Mouse (Mus musculus) neural tube, embryonic 15.5 days (tissue): ENCODE data around the gene Tbx2. TPM values are rescaled to one million over a fixed set of nuclear protein-coding genes. Genes with fewer than 3 reads are reported as not detected.

ENCODE experiments used
- ATAC-seq: fragments of 200-750 bp; cut with Nextera tagmentation; 2 replicates; pipeline ENCODE4 v1.8.0; 2017; ENCODE audit warnings: mild to moderate bottlenecking, moderate TSS enrichment, moderate library complexity; ENCODE audit not compliant: low FRiP score
- H3K27ac ChIP-seq: fragments of 300-500 bp; sonication (generic); replicated peaks from 2 replicates; pipeline ENCODE4 v1.5.1; 2015; ENCODE audit warnings: mild to moderate bottlenecking, inconsistent platforms
- H3K27me3 ChIP-seq: fragments of 300-500 bp; sonication (generic); replicated peaks from 2 replicates; pipeline ENCODE4 v1.6.1; 2015; ENCODE audit warnings: inconsistent platforms
- H3K36me3 ChIP-seq: fragments of 300-500 bp; sonication (generic); 2 replicates; pipeline ENCODE4 v1.6.1; 2015; ENCODE audit warnings: inconsistent platforms
- H3K4me1 ChIP-seq: fragments of 300-500 bp; sonication (generic); 2 replicates; pipeline ENCODE4 v1.6.1; 2015; ENCODE audit warnings: inconsistent platforms
- H3K4me2 ChIP-seq: fragments of 300-500 bp; sonication (generic); 2 replicates; pipeline ENCODE4 v1.6.1; 2015; ENCODE audit warnings: inconsistent platforms, mild to moderate bottlenecking, moderate library complexity
- H3K4me3 ChIP-seq: fragments of 300-500 bp; sonication (generic); replicated peaks from 2 replicates; pipeline ENCODE4 v1.5.1; 2015; ENCODE audit warnings: mild to moderate bottlenecking, inconsistent platforms
- H3K9ac ChIP-seq: fragments of 300-500 bp; sonication (generic); replicated peaks from 2 replicates; pipeline ENCODE4 v1.6.1; 2015; ENCODE audit warnings: mild to moderate bottlenecking, inconsistent platforms
- H3K9me3 ChIP-seq: fragments of 300-500 bp; sonication (generic); replicated peaks from 2 replicates; pipeline ENCODE4 v1.6.1; 2016; ENCODE audit warnings: inconsistent platforms
- WGBS: fragments of 180-500 bp; shearing (Covaris S2); methylation state at CpG from one replicate; pipeline ENCODE4 v1.1.7; 2015; ENCODE audit warnings: mixed read lengths; 5-methylcytosine and 5-hydroxymethylcytosine counted together
- polyA plus RNA-seq: library from polyadenylated mRNA; unstranded; fragments of >200 nt; fragmentation: Nextera tagmentation; extraction: Ambion mirVana; gene quantifications from 2 replicates; pipeline ENCODE4 v1.2.1, GENCODE M21; 2015

The Tbx2 gene
- 1.4 and 1.5 TPM in 2 replicates for polyA plus RNA-seq

- Histone ChIP-seq H3K9me3 (no peaks in the 10 kb centered on the region), H3K9ac (no peak within 1 kb of the TSS), H3K36me3 (no peaks in the 10 kb centered on the region), H3K4me1 (peaks cover 31% of the 10 kb centered on the region), H3K4me2 (peak within 1 kb of the TSS; percentile 59), H3K4me3 (peak within 1 kb of the TSS; percentile 33), H3K27me3 (peaks cover 85% of the 10 kb centered on the region), H3K27ac (no peak within 1 kb of the TSS; the same call in 1 of the 2 replicates)
- WGBS, result under 1% methylated on average over 48 of the region's 52 CpGs
- ATAC-seq, result no peak
Measured at GRCm38 (mm10) chr11:85832231-85832924, at the start of gene Tbx2. Gene Tbx2, plus strand, starts transcription at chr11:85832551.

GRCm38 (mm10) chr11:85786113-85786718 lies 46.1 kb upstream of the Tbx2 start:
- no peaks in the 10 kb centered on the region for H3K36me3 ChIP-seq
- no peak overlapping the region for H3K4me2 ChIP-seq
- H3K27ac ChIP-seq, result no peak overlapping the region
- no peaks in the 10 kb centered on the region for H3K4me1 ChIP-seq
- H3K27me3 ChIP-seq, result no peaks in the 10 kb centered on the region
- no peaks in the 10 kb centered on the region for H3K9me3 ChIP-seq
- H3K9ac ChIP-seq, result no peak overlapping the region
- ATAC-seq, result no peak
- WGBS, result 79% methylated on average over 3 of the region's 3 CpGs
- H3K4me3 ChIP-seq, result no peak overlapping the region

DNA sequence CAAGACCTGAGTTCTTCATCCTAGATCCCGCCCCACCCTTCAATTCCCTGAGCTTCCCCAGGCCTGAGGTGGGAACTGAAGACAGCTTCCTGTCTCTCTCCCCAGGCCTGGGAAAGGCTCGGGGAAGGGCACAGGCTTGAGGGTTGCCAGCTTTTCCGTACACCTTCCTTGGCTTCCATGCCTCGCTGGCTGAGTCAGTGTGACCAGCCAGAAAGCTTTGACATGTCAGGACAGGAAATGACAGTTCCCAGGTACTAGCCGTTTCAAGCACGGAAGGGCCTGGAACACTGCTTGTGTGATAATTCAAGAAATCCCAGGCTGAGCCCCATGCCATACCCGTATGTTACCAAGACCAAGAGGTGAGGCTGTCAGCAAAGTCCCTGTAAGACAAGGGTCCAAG lies 42.6 kb upstream of the Tbx2 start:
- no peak overlapping the region for H3K9ac ChIP-seq
- WGBS, result 95% methylated on average over 7 of the region's 7 CpGs
- H3K9me3 ChIP-seq, result no peaks in the 10 kb centered on the region
- no peak overlapping the region for H3K4me2 ChIP-seq
- no peak for ATAC-seq
- no peaks in the 10 kb centered on the region for H3K4me1 ChIP-seq
- no peak overlapping the region for H3K27ac ChIP-seq
- no peak overlapping the region for H3K4me3 ChIP-seq
- no peaks in the 10 kb centered on the region for H3K27me3 ChIP-seq
- H3K36me3 ChIP-seq, result no peaks in the 10 kb centered on the region

GRCm38 (mm10) chr11:85790267-85790666 lies 42.1 kb upstream of the Tbx2 start:
- no peaks in the 10 kb centered on the region for H3K4me1 ChIP-seq
- 72% methylated on average over 2 of the region's 2 CpGs for WGBS
- H3K36me3 ChIP-seq, result no peaks in the 10 kb centered on the region
- H3K27me3 ChIP-seq, result no peaks in the 10 kb centered on the region
- ATAC-seq, result no peak
- no peak overlapping the region for H3K27ac ChIP-seq
- no peak overlapping the region for H3K9ac ChIP-seq
- H3K4me3 ChIP-seq, result no peak overlapping the region
- no peak overlapping the region for H3K4me2 ChIP-seq
- no peaks in the 10 kb centered on the region for H3K9me3 ChIP-seq

DNA sequence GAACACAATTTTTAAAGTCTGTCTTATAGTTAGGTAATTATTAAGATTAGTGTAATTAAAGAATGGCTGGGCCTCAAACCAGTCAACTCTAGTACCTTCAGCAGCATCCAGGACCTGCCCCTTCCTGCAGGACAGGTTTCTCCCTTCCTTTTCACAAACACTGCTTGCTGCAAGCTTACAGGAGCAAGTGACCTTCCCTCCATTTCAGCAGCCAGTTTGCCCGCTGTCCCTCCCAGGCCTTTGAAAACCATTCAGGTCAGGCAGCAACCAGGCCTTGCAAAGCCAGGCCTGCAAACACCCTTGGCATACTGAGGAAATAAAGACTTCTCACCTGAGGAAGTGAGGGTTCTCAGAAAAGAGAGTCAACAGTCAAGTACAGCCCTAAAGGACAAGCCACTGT lies 41.1 kb upstream of the Tbx2 start:
- H3K9ac ChIP-seq, result no peak overlapping the region
- no peaks in the 10 kb centered on the region for H3K36me3 ChIP-seq
- H3K4me3 ChIP-seq, result no peak overlapping the region
- no peak overlapping the region for H3K27ac ChIP-seq
- H3K27me3 ChIP-seq, result no peaks in the 10 kb centered on the region
- no peaks in the 10 kb centered on the region for H3K9me3 ChIP-seq
- 74% methylated on average over 1 of the region's 1 CpGs for WGBS
- no peak overlapping the region for H3K4me2 ChIP-seq
- no peaks in the 10 kb centered on the region for H3K4me1 ChIP-seq
- no peak for ATAC-seq

DNA sequence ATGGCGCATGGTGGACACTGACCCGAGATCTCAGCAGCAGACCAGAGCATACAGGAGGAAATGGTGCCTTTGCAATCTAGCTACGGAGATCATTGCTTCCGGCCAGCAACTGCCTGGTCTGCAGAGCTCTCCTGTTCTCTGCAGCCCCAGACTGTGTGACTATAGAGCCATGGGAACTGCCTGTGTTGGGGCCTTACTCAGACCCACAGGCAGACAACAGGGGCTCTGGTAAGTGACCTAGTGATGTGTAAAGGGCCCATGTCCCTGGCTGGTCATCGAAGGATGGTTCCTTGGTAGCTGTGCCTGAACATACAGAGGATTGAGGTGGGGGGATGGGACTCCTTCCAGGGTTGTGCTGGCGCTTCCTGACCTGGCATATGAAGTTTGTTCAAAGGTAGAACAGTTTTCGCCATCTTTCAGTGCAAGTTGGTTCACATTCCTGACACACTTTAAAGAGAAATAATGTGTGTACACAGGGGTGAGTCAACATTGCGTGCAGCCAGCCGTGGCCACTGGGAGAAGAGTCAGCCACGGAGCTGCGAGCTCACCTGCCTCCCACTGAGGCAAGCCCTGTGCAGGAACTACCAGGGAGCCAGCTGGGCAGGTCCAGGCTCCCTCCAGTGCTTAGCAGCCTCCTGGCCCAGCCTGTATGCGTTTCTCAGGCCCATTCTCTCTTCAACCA lies 39.7 kb upstream of the Tbx2 start:
- no peak overlapping the region for H3K4me2 ChIP-seq
- H3K27me3 ChIP-seq, result no peaks in the 10 kb centered on the region
- no peaks in the 10 kb centered on the region for H3K36me3 ChIP-seq
- no peak overlapping the region for H3K9ac ChIP-seq
- ATAC-seq, result no peak
- no peak overlapping the region for H3K4me3 ChIP-seq
- H3K4me1 ChIP-seq, result no peaks in the 10 kb centered on the region
- H3K27ac ChIP-seq, result no peak overlapping the region
- H3K9me3 ChIP-seq, result no peaks in the 10 kb centered on the region
- 73% methylated on average over 12 of the region's 12 CpGs for WGBS

- Histone ChIP-seq H3K9me3 (no peaks in the 10 kb centered on the region), H3K4me2 (no peak overlapping the region), H3K36me3 (no peaks in the 10 kb centered on the region), H3K4me1 (no peaks in the 10 kb centered on the region), H3K27ac (no peak overlapping the region), H3K9ac (no peak overlapping the region), H3K27me3 (no peaks in the 10 kb centered on the region), H3K4me3 (no peak overlapping the region)
- WGBS, result 78% methylated on average over 4 of the region's 4 CpGs
- ATAC-seq, result no peak
Measured at GRCm38 (mm10) chr11:85799456-85799855, 32.9 kb upstream of the Tbx2 start.

DNA sequence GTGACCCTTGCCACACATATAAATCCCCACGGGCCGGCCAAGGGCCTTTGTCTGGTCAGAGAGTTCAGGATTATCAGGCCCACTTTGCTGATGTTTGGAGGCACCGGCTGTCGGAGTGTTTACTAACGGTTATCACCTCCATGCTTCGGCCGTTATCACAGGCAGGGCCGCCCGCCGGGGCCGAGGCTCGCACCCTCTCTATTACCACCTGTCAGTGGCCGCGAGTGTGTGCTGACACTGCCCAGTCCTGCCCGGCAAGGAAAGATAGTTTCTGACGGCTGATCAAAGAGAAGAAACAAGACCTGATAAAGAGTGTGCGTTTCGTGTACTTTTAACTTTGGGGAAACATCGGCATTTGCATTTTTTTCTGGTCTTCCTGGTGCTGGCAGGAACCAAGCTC lies 32.5 kb upstream of the Tbx2 start:
- no peak overlapping the region for H3K27ac ChIP-seq
- no peaks in the 10 kb centered on the region for H3K9me3 ChIP-seq
- H3K27me3 ChIP-seq, result no peaks in the 10 kb centered on the region
- no peaks in the 10 kb centered on the region for H3K36me3 ChIP-seq
- H3K4me1 ChIP-seq, result no peaks in the 10 kb centered on the region
- no peak for ATAC-seq
- no peak overlapping the region for H3K9ac ChIP-seq
- H3K4me3 ChIP-seq, result no peak overlapping the region
- 76% methylated on average over 19 of the region's 19 CpGs for WGBS
- H3K4me2 ChIP-seq, result no peak overlapping the region

GRCm38 (mm10) chr11:85800380-85800779 lies 32.0 kb upstream of the Tbx2 start:
- H3K9ac ChIP-seq, result no peak overlapping the region
- no peaks in the 10 kb centered on the region for H3K4me1 ChIP-seq
- no peak for ATAC-seq
- H3K4me3 ChIP-seq, result no peak overlapping the region
- no peaks in the 10 kb centered on the region for H3K27me3 ChIP-seq
- no peak overlapping the region for H3K27ac ChIP-seq
- no peak overlapping the region for H3K4me2 ChIP-seq
- no peaks in the 10 kb centered on the region for H3K36me3 ChIP-seq
- 81% methylated on average over 11 of the region's 11 CpGs for WGBS
- no peaks in the 10 kb centered on the region for H3K9me3 ChIP-seq

GRCm38 (mm10) chr11:85804048-85804447 lies 28.3 kb upstream of the Tbx2 start:
- H3K4me2 ChIP-seq, result no peak overlapping the region
- 86% methylated on average over 5 of the region's 5 CpGs for WGBS
- no peak for ATAC-seq
- H3K27ac ChIP-seq, result no peak overlapping the region
- H3K36me3 ChIP-seq, result no peaks in the 10 kb centered on the region
- H3K4me3 ChIP-seq, result no peak overlapping the region
- no peaks in the 10 kb centered on the region for H3K27me3 ChIP-seq
- no peaks in the 10 kb centered on the region for H3K9me3 ChIP-seq
- H3K9ac ChIP-seq, result no peak overlapping the region
- H3K4me1 ChIP-seq, result no peaks in the 10 kb centered on the region

- 86% methylated on average over 1 of the region's 1 CpGs for WGBS
- no peaks in the 10 kb centered on the region for H3K4me1 ChIP-seq
- no peaks in the 10 kb centered on the region for H3K27me3 ChIP-seq
- no peak overlapping the region for H3K27ac ChIP-seq
- no peak for ATAC-seq
- H3K4me3 ChIP-seq, result no peak overlapping the region
- H3K9ac ChIP-seq, result no peak overlapping the region
- H3K36me3 ChIP-seq, result no peaks in the 10 kb centered on the region
- H3K4me2 ChIP-seq, result no peak overlapping the region
- no peaks in the 10 kb centered on the region for H3K9me3 ChIP-seq
Measured at GRCm38 (mm10) chr11:85805779-85806178, 26.6 kb upstream of the Tbx2 start.

DNA sequence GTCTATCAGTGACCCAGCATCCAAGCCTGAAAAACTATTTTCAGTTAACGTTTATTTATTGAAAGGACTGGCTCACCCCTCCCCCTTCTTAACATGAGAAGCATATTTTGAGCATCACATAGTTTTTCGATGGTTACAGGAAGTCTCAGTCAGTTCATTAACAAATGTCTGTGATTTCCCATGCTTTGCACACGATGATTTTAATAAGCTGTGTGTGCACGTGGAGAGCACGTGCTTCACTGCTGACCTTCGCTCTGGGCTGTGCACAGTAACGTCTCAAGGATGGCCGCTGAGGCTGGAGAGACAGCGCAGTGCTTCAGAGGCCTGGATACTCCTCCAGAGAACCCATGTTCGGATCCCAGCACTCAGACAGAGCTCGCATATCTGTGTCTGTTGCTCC lies 25.0 kb upstream of the Tbx2 start:
- no peak for ATAC-seq
- no peak overlapping the region for H3K4me2 ChIP-seq
- H3K4me3 ChIP-seq, result no peak overlapping the region
- 87% methylated on average over 11 of the region's 11 CpGs for WGBS
- no peaks in the 10 kb centered on the region for H3K36me3 ChIP-seq
- no peaks in the 10 kb centered on the region for H3K4me1 ChIP-seq
- no peaks in the 10 kb centered on the region for H3K9me3 ChIP-seq
- H3K27me3 ChIP-seq, result no peaks in the 10 kb centered on the region
- no peak overlapping the region for H3K27ac ChIP-seq
- no peak overlapping the region for H3K9ac ChIP-seq
